Mouse (Mus musculus) neutrophil, adult 5-6 weeks (primary cell): Measurements from ENCODE around the gene Ptprh. TPM values are rescaled to one million over a fixed set of nuclear protein-coding genes. Genes with fewer than 3 reads are reported as not detected.
"Not testable (repeated sequence)": the region's sequence is repeated elsewhere in the genome, so short reads cannot be mapped to it uniquely, and the experiment has no call there.

Experiments
- ATAC-seq: fragments of 151-379, 151-347 bp; 2 replicates; pipeline ENCODE4 v1.8.0; 2017; ENCODE audit warnings: mild to moderate bottlenecking, moderate TSS enrichment; ENCODE audit not compliant: insufficient number of reproducible peaks, poor library complexity, low FRiP score, severe bottlenecking; ENCODE audit errors: extremely low read depth
- total RNA-seq: library from RNA; stranded (forward); fragments of 200-1000 nt; gene quantifications from 2 replicates; pipeline ENCODE4 v1.2.3, GENCODE M21; 2017

Gene Ptprh
- total RNA-seq, 1 experiment from 2014 or later, result not detected

DNA sequence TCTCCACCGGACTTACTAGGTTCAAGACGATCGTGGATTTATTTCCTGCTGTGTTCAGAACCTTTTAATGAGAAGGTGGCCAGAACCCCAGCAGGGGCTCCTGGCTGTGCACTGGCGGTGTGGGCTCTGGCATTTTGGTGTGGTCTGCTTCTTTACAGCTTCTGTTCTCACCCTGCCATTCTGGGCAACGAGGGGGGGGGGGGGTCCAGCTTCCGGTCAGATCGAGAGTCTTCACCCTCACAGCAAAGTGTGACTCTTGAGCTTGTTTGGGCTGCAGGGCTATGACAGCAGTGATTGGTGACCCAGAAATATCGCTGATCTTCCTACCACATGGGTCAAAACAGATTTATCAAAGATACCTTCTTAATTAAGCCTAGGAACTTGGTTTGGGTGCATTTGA is 8.5 kb upstream of the Ptprh start:
- no peak for ATAC-seq

GRCm38 (mm10) chr7:4611921-4612341 is 8.1 kb upstream of the Ptprh start:
- ATAC-seq, result no peak

GRCm38 (mm10) chr7:4611511-4611910 is 7.7 kb upstream of the Ptprh start:
- ATAC-seq, result no peak

DNA sequence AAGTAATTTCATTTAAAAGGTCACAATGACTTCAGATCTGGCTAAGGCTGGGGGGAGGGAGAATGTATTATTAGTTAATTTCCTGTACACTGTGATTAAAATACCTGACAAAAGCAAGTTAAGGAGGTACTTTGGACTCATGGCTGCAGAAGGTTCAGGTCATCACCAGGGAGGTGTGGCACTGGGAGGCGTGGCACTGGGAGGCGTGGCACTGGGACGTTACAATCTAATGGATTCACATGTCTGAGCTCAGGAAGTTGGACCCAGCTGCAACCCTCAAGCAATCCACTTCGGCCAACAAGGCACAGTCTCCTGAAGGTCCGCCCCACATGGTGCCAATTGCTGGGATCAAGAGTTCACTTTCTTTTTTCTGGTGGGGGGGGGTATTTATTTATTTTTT is 4.2 kb upstream of the Ptprh start:
- ATAC-seq, result no peak

- no peak for ATAC-seq
These were observed 872 bp downstream of the Ptprh start for GRCm38 (mm10) chr7:4602969-4603368.

- ATAC-seq, result not testable (repeated sequence)
These were observed 6.8 kb downstream of the Ptprh start for GRCm38 (mm10) chr7:4597046-4597445.

DNA sequence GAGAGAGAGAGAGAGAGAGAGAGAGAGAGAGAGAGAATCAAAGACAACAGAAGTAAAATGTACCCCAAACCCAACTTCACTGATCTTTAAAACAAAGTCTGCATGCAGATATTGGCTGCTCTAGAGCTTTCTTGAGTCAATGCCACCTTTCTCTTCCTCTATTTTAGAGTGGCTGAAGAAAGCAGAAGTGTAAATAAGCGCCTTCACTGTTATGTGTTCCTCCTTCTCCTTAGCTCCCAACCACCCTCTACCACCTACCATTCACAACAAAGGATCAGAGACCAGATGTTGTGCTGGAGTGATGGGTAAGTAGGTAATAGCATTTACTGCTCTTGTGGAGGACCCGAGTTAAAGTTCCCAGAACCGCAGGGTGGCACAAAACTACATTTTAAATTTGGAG is 22.4 kb downstream of the Ptprh start:
- ATAC-seq, result not testable (repeated sequence)

DNA sequence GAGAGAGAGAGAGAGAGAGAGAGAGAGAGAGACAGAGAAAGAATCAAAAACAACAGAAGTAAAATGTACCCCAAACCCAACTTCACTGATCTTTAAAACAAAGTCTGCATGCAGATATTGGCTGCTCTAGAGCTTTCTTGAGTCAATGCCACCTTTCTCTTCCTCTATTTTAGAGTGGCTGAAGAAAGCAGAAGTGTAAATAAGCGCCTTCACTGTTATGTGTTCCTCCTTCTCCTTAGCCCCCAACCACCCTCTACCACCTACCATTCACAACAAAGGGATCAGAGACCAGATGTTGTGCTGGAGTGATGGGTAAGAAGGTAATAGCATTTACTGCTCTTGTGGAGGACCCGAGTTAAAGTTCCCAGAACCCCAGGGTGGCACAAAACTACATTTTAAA is 31.5 kb downstream of the Ptprh start:
- ATAC-seq, result not testable (repeated sequence)

- ATAC-seq, result no peak
These were observed 41.2 kb downstream of the Ptprh start for GRCm38 (mm10) chr7:4562660-4563059.

GRCm38 (mm10) chr7:4557167-4557560 is 46.7 kb downstream of the Ptprh start:
- no peak for ATAC-seq

GRCm38 (mm10) chr7:4556256-4557166 is 47.3 kb downstream of the Ptprh start:
- peak; percentile 97 for ATAC-seq

GRCm38 (mm10) chr7:4547221-4547641 is 56.6 kb downstream of the Ptprh start, which contains the start of gene Syt5:
Syt5 (minus strand) TSS chr7:4547541.
- no peak for ATAC-seq

DNA sequence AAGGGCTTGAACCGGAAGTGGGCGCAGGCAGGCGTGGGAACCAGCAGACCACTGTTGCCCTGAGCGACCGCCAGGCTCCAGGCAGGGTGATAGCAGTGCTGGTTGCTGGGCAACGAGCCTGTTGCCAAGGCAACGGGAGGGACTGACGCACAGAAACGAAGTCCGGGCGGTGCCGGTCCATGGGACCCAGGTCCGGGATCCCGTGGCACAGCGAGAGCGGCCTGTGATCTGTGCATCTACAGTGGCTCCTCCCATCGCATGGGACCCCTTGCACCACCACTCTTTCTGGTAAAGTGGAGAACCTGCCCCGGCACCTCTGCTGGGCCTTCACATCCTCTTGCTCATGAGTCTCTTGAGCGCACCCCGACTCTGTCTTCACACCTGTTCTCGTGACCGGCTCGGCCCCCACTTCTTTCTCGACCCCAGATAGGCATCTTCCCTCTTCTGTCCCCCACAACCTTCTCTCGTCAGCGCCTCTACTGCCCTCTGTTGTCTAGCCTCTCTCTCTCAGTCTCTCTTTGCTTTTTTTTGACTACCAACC is 57.2 kb downstream of the Ptprh start:
- ATAC-seq, result no peak

DNA sequence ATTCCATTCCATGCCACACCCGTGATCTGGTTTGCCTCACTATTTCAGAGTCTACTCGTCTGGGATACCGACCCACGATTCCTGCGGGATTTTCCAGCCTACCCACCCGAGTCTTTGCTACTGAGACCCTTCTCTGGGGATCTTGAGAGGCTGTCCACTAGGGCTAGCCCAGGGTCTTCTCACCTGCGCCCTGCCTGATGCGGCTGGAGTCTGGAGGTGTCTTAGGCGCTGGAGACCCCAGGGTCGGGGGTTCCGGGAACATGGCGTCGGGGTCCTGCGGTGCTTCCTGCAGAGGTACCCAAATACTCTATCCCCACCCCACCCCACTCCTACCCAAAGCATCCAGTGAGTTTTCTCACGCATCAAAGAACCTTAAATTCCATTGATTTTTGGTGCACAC is 57.8 kb downstream of the Ptprh start:
- ATAC-seq, result no peak

DNA sequence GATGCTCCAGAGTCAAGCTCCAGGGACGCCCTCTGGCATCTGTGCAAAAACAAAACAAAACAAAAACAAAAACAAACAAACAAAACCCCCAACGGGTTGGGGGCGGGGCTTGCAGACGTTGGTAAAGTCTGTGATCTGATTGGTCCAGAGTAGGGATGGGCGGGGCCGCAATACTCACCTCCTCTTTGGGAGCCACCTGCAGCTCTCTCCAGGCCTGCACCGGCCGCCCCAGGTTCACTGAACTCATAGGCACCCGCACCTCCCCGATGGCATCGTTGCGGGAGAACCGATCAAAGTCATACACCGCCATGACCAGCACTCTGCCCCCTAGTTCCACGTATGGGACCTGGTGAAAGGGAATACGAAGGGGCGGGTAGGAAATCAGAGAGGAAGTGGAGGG is 61.8 kb downstream of the Ptprh start:
- no peak for ATAC-seq

DNA sequence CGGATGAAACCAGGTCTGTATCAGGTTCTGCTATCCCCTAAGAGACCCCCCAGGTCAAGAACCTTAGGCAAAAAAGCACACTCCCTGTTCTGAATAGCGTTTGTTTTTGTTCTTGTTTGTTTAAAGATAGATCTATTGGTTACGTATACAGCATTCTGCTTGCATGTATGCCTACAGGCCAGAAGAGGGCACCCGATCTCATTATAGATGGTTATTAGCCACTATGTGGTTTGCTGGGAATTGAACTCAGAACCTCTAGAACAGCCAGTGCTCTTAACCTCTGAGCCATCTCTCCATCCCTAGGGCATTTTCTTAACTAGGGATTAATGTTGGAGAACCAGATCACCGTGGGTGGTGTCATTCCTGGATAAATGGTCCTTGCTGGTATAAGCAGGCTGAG is 62.5 kb downstream of the Ptprh start:
- no peak for ATAC-seq

DNA sequence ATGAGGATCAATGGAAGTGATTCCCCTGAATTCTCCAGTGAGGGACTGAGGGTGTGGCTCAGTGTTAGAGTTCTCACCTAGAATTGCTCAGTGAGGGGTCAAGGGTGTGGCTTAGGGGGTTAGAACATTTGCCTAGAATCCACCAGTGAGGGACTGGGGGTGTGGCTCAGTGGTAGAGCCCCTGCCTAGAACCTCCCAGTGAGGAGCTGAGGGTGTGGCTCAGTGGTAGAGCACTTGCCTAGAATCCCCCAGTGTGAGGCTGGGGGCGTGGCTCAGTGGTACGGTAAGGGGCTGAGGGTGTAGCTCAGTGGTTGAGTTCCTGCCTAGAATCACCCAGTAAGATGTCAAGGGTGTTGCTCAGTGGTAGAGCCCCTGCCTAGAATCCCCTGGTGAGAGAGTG is 64.8 kb downstream of the Ptprh start:
- no peak for ATAC-seq

DNA sequence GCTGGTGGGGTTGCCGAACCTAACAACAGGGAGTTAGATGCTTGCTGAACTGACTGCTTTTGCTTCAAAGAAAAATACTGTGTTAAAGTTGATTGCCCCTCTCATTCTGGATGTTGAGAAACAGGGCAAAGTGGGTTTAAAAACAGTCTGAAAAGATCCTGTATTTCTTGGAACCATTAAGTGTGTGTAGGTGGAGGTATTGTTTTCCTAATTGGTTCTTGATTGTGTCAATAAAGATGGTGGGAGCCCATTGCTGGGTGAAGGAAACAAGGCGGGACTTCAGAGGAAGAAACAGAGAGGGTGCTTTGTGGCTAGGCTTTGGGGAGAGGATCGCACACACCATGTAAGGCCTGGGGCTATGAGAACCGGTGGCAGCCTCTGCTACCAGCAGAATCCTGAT is 66.7 kb downstream of the Ptprh start:
- no peak for ATAC-seq

GRCm38 (mm10) chr7:4536369-4536768 is 67.5 kb downstream of the Ptprh start:
- ATAC-seq, result no peak

GRCm38 (mm10) chr7:4532005-4532729 is 71.7 kb downstream of the Ptprh start, which contains the start of gene Dnaaf3:
Dnaaf3 (minus strand) TSS chr7:4532453.
- no peak for ATAC-seq
